Mouse (Mus musculus) gonadal fat pad, adult 2 months (tissue): ENCODE data around the gene Kif26a. TPM values are rescaled to one million over a fixed set of nuclear protein-coding genes. Genes with fewer than 3 reads are reported as not detected.

Source experiments
- DNase-seq: peaks from one replicate; pipeline ENCODE4 v3.0.0-alpha.2; 2012; ENCODE audit warnings: low read depth
- polyA plus RNA-seq: library from polyadenylated mRNA; depleted of rRNA; stranded (reverse); fragments of >200 nt; gene quantifications from 2 replicates; pipeline ENCODE4 v1.2.3, GENCODE M21; 2012; rRNA removed

Gene Kif26a
- polyA plus RNA-seq = 8.8 and 10.5 TPM in 2 replicates

DNA sequence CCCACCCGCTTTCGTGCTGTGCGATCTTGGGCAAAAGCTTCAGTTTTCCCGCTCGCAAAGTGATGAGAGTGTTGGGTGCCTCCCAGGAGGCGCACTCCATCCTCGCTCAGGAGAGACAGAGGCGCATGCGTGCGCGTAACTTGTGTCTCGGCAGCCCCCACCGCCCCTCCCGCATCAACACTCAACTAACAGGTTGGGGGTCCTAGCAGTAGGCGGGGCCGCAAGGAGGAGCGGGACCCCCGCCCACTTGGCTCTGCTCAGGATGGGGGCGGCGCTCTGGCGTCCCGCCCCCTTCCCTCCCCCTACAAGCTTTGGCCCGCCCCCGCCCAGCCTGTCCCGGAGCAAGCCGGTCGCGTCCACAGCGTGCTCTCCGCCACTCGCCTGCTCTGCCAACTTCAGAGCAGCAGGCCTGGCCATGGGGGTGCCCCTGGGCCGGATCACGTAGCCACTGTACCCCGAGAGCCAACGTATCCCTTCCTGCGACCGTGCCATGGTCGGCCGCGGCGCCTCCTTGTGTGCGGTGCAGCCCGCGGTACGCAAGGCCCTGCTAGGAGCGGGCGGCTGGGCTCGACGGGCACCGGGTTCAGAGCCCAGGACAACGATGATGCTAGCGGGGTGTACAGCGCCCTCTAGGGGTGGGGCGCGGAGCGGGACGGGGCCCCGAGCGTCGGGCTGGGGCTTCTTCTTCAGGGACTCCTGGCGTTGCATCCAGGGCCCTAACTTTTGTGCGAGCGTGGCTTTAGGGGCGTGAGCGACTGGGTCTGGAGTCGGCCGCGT lies at the start of gene Kif26a:
Gene Kif26a (plus strand): TSS at position 334 of the 777 bp plus-strand sequence.
- DNase-seq = no peak

DNA sequence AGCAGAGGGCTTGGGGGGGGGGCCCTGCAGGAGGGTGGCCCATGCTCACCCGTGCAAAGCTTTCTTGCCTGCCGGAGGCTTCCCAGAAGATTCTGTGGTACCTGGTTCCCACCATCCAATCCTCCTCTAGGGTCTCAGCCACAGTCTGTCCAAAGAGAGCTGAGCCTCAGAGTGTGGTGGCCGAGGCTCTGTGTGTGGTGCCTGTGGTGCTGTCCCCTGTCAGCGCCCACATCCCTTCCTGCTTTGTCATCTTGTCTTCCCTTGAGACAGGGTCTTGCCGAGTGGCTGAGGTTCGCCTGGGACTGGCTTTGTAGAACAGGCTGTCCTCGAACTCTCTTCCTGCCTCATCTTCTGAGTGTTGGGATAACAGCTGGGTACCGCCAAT lies 49.3 kb upstream of the Kif26a start:
- no peak for DNase-seq

DNA sequence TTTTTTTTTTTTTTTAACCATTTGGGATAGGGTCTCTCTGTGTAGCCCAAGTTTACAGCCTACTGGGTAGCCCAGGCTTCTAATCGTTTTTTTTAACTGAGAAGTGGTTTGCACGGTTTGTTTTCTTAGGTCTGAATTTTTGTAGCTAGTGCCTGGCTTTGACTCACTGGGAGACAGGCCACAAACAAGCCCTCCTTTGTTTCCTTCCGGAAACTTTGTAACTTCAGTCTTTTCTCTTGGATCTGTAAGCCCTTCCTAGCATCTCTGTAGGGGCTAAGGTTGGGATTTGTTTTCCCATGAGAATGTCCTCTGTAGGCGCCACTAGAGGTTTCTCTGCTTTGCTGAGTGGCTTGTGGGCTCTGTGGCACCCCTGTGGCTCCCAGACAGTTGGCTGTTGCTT lies 45.9 kb upstream of the Kif26a start:
- DNase-seq = no peak

DNA sequence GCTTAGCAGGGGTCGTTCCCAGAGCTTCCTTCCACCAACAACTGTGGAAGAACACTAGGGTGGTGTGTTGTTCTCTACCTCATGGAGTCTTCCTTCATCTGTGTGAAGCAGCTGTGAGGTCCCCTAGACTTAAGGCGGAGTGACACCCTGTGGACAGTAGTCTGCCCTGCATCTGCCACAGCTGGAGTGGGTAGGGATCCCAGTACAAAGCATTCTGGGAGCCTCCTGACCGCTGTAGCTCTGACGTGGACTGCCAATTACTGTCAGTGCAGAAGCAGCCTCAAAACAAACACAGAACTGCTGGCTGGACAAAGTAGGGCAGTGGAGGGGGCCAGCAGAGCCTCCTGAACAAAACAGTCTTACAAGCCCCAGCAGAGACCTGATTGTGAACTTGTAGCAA lies 45.0 kb upstream of the Kif26a start:
- DNase-seq = no peak

DNA sequence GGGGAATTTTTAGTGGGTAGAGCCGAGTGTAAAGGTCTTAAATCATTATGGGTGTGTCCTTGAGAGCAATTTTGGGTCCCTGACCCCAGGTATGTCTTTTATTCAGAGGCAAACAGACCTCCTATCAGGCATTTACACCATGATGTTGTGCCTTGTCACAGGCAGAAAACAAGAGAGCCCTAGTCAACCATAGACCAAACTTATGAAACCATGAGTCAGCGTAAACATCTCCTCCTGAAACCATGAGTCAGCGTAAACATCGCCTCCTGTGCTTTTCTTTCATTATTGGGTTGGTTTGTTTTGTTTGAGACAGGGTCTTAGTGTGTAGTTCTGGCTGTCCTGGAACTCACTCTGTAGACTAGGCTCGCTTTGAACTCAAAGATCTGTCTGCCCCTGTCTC lies 42.8 kb upstream of the Kif26a start:
- no peak for DNase-seq

DNA sequence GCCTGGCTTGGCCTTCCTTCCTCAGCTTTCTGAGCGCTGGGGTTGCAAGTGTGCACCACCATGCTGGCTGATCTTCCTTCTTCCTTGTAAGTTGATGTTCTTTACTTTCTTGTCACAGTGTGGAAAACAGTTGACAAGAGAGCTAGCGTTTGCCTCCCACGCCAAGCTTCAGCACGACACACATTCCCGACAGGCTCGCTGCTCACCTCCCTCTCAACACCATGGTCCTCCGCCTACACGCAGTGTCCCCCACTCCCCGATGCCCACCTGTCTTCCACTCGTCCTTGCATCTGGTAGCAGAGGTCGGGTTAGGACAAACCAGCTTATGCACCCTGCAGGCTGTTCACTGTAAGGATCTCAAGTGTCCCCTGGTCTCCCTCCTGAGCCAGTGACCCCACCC lies 41.1 kb upstream of the Kif26a start:
- no peak for DNase-seq

DNA sequence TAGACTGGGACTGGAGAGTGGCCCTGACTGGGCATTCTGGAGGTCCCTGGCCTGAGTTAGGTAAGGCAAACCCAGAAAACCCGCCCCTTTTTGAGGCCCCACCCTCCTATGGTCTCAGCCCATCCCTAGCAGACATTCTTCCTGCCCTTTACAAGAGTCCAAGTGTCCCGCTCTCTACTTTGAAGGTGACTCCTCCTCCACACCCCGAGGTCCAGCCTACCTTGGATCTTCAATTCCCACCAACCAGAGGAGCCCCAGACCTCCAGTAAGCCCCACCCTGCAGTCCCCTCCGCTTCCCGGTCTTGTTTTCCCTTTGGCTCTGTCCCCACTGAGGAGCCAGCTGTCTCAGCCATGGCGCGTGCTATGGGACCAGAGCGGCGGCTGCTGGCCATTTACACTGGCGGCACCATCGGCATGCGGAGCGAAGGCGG lies 39.5 kb upstream of the Kif26a start, which contains the start of gene Aspg:
Gene Aspg (plus strand): TSS at position 139 of the 431 bp plus-strand sequence.
- DNase-seq = no peak

DNA sequence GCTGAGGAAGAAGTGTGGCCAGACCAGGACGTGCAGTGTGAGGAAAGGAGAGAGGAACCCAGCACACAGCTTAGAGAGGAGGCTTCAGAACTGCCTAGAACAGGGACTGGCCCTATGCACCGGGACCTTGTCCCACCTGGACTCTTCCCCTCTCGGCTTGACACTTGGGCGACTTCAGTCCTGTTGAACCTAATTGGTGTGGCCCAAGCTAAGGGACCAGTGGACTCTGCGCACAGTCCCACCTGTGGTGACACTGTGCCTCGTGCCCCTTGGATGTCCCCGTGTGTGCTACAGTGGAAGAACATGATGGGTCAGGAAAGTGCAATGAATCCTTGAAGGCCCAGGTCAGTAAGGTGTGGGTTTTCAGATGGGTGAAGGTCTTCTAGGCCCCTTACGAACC lies 38.3 kb upstream of the Kif26a start:
- DNase-seq = no peak

DNA sequence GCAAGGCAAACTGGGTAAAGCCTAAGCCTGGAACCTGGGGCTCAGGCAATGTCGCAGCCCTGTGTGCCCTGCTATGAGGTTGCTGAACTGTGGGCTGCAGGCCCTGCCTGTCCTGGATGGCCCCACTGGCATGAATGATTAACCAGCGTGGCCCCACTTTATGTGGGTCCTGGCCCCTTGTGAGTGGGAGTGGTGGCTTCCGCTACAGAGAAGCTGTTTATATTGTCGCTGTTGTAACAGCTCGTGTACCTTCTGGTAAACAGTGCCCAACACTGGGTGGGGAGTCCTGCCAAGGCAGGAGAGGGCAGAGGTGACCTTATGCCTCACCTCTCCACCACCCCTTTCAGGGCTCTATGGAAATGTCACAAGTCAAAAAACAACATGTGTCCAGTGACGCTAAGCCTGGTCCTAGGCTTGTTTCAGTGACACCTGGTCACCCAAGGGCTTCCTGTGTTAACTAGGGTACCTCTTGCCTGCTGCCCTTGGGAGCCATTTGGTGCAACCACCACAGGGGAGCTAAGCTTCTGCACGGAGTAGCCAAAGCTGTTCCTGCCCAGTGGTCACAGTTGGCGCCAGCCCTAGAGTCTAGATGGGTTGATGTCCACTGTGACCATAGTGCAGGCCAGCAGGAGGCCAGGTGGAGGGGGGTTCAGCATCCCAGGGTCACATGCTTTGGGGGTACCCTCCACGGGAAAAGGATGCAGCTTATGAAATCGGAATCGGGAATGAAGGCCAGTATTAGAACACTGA lies 37.1 kb upstream of the Kif26a start:
- no peak for DNase-seq

DNA sequence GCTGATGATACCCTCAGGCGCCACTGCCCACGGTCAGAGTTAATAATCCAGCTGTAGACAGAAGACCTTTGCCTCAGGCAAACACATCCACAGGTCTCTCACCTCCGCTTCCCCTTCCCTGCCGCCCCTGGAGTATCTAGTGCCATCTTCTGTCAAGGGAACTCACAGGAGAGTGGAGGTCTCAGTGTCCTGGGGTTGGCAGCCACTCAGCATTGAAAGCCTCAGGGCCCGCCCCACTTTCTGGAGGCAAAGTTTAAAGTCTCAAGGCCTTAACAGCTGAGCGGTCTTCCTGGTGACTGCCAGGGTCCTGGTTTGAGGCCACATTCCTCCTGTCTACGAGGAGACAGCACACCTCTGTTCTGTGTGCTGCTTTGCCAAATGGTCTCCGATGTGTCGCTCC lies 36.3 kb upstream of the Kif26a start:
- no peak for DNase-seq

DNA sequence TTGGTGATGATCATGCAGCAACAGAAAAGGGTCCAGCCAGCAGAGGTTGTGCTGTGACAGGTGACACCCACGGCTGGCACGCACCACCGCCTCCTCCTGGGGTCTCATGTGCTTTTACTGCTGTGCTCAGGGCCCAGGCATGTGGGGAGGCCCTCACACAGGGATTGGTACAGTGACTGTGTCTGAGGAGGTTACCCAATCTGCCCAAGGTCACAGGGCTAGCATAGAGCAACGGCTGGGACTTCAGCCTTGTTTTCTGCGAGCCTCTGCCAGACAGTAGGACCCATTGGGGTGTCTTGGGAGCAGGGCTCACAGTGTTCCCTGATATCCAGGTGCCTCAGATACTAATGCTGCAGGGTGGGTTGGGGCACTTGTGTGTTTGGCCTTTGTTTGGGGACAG lies 34.7 kb upstream of the Kif26a start:
- no peak for DNase-seq

DNA sequence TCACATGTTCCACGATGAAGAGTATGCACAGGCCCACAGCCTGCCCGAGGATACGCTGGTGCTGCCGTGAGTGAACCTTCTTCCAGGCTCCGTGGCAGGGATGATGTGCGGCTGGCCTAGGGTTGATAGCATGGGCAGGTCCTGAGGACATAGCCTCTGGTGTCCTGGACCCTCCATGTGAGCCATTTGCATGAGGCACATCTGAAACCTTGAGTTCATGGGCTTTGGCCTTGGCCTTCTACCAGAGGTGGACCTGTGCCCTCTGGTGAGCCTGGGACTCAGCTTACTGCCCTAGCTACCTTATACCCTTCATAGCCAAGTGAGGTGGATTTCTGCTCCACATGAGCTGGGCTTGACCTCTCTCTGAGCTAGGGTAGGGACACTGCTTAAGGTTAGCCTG lies 33.8 kb upstream of the Kif26a start:
- DNase-seq = no peak

DNA sequence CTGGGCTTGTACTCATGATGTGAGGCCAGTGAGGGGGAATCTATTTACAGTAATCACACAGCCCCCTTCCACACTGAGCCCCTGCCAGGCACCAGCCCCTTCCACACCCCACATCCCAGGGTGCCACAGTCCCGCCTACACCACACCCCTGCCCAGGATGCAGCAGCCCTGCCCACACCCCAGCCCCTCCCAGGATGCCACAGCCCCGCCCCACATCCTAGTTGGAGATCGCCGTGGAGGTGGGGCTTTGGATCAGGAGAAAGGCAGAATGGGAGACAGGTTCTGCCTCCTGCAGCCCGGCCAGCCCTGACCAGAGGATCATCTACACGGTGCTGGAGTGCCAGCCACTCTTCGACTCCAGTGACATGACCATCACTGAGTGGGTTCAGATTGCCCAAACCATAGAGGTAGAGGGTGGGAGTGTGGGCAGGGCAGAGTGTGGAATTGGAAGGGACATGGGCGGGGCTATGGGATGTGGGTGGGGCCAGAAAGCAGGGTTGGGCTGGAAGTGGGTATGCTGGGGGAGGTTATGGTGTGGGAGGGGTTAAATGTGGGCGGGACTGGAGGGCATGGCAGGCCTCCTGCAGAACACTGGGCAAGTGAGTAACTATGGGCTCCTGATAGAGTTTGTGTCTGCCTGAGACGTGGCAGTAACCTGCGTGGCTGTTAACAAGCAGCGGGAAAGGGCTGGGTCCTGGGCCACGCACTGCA lies 33.2 kb upstream of the Kif26a start:
- DNase-seq = no peak

DNA sequence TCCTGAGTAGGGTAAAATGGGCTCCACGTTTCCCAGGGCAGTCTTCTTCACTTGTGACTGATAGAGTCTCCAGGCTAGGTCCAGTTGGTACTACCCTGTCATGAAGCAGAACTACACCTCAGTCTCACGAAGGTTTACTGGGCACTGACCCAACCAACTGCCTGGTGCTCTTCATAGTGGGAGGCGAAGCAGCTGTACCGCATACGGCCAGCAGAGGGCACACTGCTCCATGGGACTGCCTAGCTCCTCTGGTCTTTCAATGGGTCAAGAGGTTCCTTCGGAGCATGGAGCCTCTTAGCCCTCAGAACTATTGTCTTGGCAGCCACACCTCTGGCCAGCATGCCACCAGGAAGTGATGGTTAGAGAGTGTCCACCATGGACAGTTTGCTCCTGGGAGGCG lies 32.3 kb upstream of the Kif26a start:
- no peak for DNase-seq

DNA sequence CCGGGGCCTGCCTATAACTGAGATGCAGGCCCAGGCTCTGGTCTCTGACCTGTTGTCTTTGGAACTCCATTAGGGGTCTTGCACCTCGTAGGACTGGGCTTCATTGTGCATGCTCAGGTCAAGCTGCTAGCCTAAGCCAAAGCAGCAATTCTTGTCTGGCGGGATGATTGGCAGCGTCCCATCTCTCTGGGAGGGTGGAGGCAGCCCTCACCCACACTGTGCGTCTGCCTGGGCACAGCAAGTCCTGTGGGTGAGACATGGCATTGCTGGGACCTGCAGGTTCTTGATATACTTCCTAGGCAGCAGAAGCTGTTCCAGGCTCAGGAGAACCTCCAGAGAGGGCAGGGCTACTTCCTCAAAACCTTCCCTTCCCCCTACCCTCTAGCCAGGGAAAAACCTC lies 29.0 kb upstream of the Kif26a start:
- no peak for DNase-seq

DNA sequence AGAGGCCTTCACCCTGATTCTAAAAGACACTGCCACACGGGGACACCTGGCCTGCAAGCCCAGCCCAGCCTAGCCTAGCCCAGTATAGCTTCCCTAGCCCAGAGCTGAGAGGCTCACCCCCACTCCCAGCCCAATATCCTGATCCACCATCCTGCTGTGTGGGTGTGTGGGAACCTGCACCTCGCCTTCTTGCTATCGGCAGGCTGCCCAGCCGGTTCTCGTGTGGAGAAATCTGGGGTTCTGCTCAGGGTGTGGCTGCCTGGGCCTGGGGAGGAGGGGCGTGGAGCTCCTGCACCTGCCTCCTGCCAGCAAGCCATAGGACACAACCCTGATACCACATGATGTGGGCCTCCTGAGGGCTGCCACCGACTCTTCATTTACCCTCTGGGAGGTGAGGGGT lies 28.4 kb upstream of the Kif26a start:
- DNase-seq = no peak

DNA sequence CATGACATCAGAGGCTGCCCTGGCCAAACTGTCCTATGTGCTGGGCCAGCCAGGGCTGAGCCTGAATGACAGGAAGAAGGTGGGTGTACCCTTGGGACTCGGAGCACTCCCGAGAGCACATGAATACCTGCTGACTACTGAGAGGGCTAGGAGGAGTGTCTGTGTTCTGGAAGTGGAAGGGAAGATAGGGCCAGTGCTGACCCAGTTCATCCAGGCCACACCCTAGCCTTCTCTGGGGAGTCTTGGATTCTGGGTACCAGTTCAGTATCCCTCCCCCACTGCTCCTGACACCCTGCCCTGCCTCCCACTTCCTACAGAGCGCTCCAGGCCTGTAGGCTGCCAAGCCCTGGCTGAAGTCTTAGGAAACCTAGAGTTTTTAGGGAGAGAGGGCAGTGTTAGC lies 24.8 kb upstream of the Kif26a start:
- DNase-seq = no peak

DNA sequence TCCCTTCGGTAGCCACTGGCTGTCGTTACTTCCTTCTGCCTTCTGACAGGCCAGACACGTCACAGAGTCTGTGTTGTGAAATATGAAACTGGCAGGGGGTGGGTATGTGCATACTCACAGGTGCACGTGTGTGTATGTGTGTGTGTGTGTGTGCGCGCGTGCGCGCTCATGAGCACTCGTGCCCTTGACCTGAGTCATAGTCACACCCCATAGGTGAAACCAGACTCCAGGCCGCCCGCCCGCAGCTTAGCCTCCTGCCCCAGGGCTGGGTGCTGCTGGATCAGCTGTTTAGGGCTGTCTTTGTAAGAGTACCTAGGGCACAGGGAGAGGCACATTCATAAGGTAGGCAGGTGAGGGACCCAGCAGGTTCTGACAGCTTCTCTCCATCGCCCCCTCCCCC lies 20.1 kb upstream of the Kif26a start:
- DNase-seq = no peak

DNA sequence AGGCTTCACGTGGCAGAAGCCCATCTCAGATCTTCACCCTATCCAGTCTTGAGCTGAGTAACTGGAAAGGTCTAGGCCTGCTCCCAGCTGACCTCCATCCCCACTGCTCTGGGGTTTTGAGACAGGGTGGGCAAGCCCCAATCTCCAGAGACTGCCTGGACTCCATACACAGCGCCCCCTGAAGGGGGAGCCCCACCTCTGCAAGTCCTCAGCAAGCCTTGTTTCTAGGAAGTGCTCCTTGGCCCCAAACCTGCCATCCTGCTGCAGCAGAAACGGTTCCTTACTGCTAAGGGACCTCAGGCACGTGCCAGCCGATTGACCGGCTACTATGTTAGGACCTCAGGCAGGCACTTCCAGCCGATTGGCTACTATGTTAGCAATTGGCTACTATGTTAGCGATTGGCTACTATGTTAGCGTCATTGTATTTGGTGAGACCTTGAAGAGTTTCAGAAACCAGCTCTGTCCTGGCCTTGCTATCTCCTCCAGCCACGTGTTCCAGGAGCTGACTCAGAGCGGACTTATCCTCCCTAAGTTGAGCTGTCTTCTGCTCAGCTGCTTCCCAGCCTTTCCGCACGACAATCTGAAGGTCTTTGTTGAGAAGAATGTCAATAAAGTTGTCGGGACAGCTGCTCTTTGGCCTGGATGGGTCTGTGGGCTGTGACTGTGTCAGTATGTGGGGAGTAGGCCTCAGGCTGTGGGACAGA lies 18.9 kb upstream of the Kif26a start:
- no peak for DNase-seq

DNA sequence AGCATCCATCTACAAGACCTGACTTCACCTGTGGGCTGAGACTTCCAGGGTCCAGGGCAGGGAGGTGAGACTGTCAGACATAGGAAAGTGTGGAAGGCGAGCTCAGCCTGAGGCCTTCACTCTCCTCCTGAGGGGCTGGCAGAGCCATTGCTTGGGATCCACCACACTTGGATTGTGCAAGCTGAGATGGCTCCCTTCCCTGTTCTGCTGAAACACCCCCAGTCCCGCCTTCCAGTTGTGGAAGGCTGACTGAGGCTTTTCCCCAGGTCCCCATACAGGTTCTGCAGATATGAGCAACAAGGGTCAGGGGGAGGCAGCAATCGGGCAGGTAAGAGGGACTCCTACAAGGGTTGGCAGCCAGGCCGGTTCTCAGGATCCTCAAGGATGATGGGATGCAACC lies 17.5 kb upstream of the Kif26a start:
- peak; percentile 81 for DNase-seq

DNA sequence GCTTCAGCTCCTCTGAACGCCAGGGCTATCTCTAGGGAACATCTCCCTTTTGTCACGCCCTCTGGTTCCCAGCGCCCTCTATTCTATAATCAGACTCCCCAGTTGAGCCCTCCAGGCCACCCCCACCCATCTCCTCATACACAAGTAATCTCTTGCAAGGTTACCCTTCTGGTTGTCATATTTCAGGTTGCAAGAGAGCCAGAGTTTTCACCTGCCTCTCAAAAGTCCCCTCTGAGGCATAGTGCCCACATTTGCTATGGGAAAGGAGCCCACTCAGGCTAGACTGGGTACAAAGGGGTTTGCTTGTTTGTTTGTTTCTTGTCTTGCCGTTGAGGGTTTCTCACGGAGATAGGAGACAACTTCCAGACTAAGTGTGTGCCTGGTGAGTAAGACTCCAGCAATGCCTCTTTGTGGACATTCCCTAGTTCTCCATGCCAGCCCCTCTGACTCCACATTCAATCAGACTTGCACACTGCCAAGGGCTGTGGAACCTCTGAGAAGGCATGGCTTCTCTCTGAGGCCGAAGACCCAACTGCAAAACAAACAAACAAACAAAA lies 16.6 kb upstream of the Kif26a start:
- no peak for DNase-seq
